Mouse (Mus musculus): ENCODE data around the gene Dstyk. TPM values are rescaled to one million over a fixed set of nuclear protein-coding genes. Genes with fewer than 3 reads are reported as not detected.

The Dstyk gene
- 4.6 and 5.3 TPM in 2 replicates for polyA plus RNA-seq (2012; rRNA removed)

- DNase-seq (ENCODE audit: low read depth in 1 of 2, low spot score in 2 of 2), result peak; percentile 72 to 80
- Histone ChIP-seq H3K27ac (ENCODE audit: insufficient read depth, low read length) (peak within 1 kb of the TSS; percentile 76), H3K27me3 (ENCODE audit: control insufficient read depth, insufficient read depth, low read length) (no peaks in the 10 kb centered on the region), H3K4me3 (ENCODE audit: extremely low read depth, insufficient read depth, insufficient read length) (peak within 1 kb of the TSS; percentile 63), H3K36me3 (ENCODE audit: control insufficient read depth, insufficient read depth, low read length) (no peaks in the 10 kb centered on the region), H3K4me1 (ENCODE audit: control insufficient read depth, insufficient read depth, insufficient read length) (no peaks in the 10 kb centered on the region; the same call in 1 of the 2 replicates)
- 2% methylated on average over 84 of the region's 85 CpGs for WGBS
- peak; percentile 28 for TF ChIP-seq POLR2A (IDR thresholded peaks at IDR 0.05; ENCODE audit: low read depth, low read length)
- 0 out of 2 replicates have a peak, but pooled peaks have one; percentile 47 for TF ChIP-seq CTCF (IDR thresholded peaks at IDR 0.05; ENCODE audit: extremely low read depth, insufficient read depth, insufficient read length, insufficient replicate concordance)
Observed at GRCm38 (mm10) chr1:132417319-132418251, at the start of gene Dstyk. Gene Dstyk (plus strand): TSS chr1:132417555.

GRCm38 (mm10) chr1:132367692-132368506, 49.5 kb upstream of the Dstyk start:
- TF ChIP-seq POLR2A (IDR thresholded peaks at IDR 0.05; ENCODE audit: low read depth, low read length), result no peak
- TF ChIP-seq CTCF (IDR thresholded peaks at IDR 0.05; ENCODE audit: extremely low read depth, insufficient read depth, insufficient read length, insufficient replicate concordance), result peak; percentile 87; the same call in 1 of the 2 replicates
- Histone ChIP-seq H3K4me1 (ENCODE audit: control insufficient read depth, insufficient read depth, insufficient read length) (peaks cover 10% of the 10 kb centered on the region; the same call in 1 of the 2 replicates), H3K4me3 (ENCODE audit: extremely low read depth, insufficient read depth, insufficient read length) (no peak overlapping the region), H3K27ac (ENCODE audit: insufficient read depth, low read length) (peak overlapping the region; percentile 34; the same call in 1 of the 2 replicates), H3K27me3 (ENCODE audit: control insufficient read depth, insufficient read depth, low read length) (no peaks in the 10 kb centered on the region), H3K36me3 (ENCODE audit: control insufficient read depth, insufficient read depth, low read length) (no peaks in the 10 kb centered on the region)
- whole genome bisulfite sequencing, result 39% methylated on average over 7 of the region's 7 CpGs
- DNase-seq (ENCODE audit: low read depth in 1 of 2, low spot score in 2 of 2), result peak; percentile 44 to 82

GRCm38 (mm10) chr1:132370681-132371173, 46.6 kb upstream of the Dstyk start:
- WGBS, result 49% methylated on average over 9 of the region's 9 CpGs
- no peaks in the 10 kb centered on the region for H3K27me3 ChIP-seq (ENCODE audit: control insufficient read depth, insufficient read depth, low read length)
- peaks cover 14% of the 10 kb centered on the region; the same call in 1 of the 2 replicates for H3K4me1 ChIP-seq (ENCODE audit: control insufficient read depth, insufficient read depth, insufficient read length)
- no peak for DNase-seq (ENCODE audit: low read depth in 1 of 2, low spot score in 2 of 2)
- peak overlapping the region; percentile 75 for H3K27ac ChIP-seq (ENCODE audit: insufficient read depth, low read length)
- TF ChIP-seq CTCF (IDR thresholded peaks at IDR 0.05; ENCODE audit: extremely low read depth, insufficient read depth, insufficient read length, insufficient replicate concordance) (no peak), POLR2A (IDR thresholded peaks at IDR 0.05; ENCODE audit: low read depth, low read length) (no peak)
- H3K36me3 ChIP-seq (ENCODE audit: control insufficient read depth, insufficient read depth, low read length), result no peaks in the 10 kb centered on the region
- H3K4me3 ChIP-seq (ENCODE audit: extremely low read depth, insufficient read depth, insufficient read length), result no peak overlapping the region

- WGBS, result 70% methylated on average over 8 of the region's 8 CpGs
- H3K27me3 ChIP-seq (ENCODE audit: control insufficient read depth, insufficient read depth, low read length), result no peaks in the 10 kb centered on the region
- H3K4me1 ChIP-seq (ENCODE audit: control insufficient read depth, insufficient read depth, insufficient read length), result peaks cover 14% of the 10 kb centered on the region; the same call in 1 of the 2 replicates
- DNase-seq (ENCODE audit: low read depth in 1 of 2, low spot score in 2 of 2), result no peak
- no peaks in the 10 kb centered on the region for H3K36me3 ChIP-seq (ENCODE audit: control insufficient read depth, insufficient read depth, low read length)
- no peak for TF ChIP-seq CTCF (IDR thresholded peaks at IDR 0.05; ENCODE audit: extremely low read depth, insufficient read depth, insufficient read length, insufficient replicate concordance)
- no peak for TF ChIP-seq POLR2A (IDR thresholded peaks at IDR 0.05; ENCODE audit: low read depth, low read length)
- no peak overlapping the region for H3K4me3 ChIP-seq (ENCODE audit: extremely low read depth, insufficient read depth, insufficient read length)
- peak overlapping the region; percentile 54 for H3K27ac ChIP-seq (ENCODE audit: insufficient read depth, low read length)
Observed at GRCm38 (mm10) chr1:132371298-132372081, 45.9 kb upstream of the Dstyk start.

- H3K36me3 ChIP-seq (ENCODE audit: control insufficient read depth, insufficient read depth, low read length), result no peaks in the 10 kb centered on the region
- no peaks in the 10 kb centered on the region for H3K27me3 ChIP-seq (ENCODE audit: control insufficient read depth, insufficient read depth, low read length)
- 92% methylated on average over 5 of the region's 5 CpGs for WGBS
- H3K4me1 ChIP-seq (ENCODE audit: control insufficient read depth, insufficient read depth, insufficient read length), result peaks cover 14% of the 10 kb centered on the region; the same call in 1 of the 2 replicates
- H3K27ac ChIP-seq (ENCODE audit: insufficient read depth, low read length), result no peak overlapping the region
- no peak for TF ChIP-seq POLR2A (IDR thresholded peaks at IDR 0.05; ENCODE audit: low read depth, low read length)
- no peak overlapping the region for H3K4me3 ChIP-seq (ENCODE audit: extremely low read depth, insufficient read depth, insufficient read length)
- DNase-seq (ENCODE audit: low read depth in 1 of 2, low spot score in 2 of 2), result no peak
Observed at GRCm38 (mm10) chr1:132372354-132372753, 45.0 kb upstream of the Dstyk start.

Data from spleen, adult 2 months (tissue).